Mouse (Mus musculus): ENCODE measurements around the gene Bpifa6.
"Not testable (repeated sequence)": the region's sequence is repeated elsewhere in the genome, so short reads cannot be mapped to it uniquely, and the experiment has no call there.

DNA sequence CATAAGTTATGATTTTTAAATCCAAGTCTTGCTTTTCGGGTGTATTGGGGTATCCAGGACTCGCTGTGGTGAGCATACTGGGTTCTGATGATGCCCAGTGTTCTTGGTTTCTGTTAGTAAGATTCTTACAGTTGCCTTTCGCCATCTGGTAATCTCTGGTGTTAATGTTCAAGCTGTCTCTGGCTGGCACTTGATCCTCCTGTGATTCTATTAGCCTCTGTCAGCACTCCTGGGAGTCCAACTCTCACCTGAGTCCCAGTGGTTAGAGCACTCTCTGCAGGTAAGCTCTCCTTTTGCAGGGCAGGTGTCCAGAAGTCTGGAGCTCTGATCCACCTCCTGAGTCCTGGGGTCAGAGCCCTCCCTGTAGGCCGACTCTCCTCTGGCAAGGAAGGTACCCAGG is 49.9 kb downstream of the Bpifa6 start:
- TF ChIP-seq MAFK (IDR thresholded peaks at IDR 0.05; ENCODE audit: insufficient read depth, low read depth, low read length); ZNF384 (IDR thresholded peaks at IDR 0.05; ENCODE audit: low read depth, low read length): not testable (repeated sequence)
